Mouse (Mus musculus): ENCODE data around the gene H2-M10.2.
"Not testable (repeated sequence)": the region's sequence is repeated elsewhere in the genome, so short reads cannot be mapped to it uniquely, and the experiment has no call there.

The H2-M10.2 gene

GRCm38 (mm10) chr17:36252250-36252876, 33.9 kb downstream of the H2-M10.2 start:
- no peak for DNase-seq (ENCODE audit: low spot score in 2 of 2)

- DNase-seq (ENCODE audit: low spot score in 2 of 2): no peak
Measured at GRCm38 (mm10) chr17:36248886-36249285, 37.4 kb downstream of the H2-M10.2 start.

GRCm38 (mm10) chr17:36245741-36246140, 40.5 kb downstream of the H2-M10.2 start:
- DNase-seq (ENCODE audit: low spot score in 2 of 2): no peak

- DNase-seq (ENCODE audit: low spot score in 2 of 2): no peak
Measured at GRCm38 (mm10) chr17:36244031-36244430, 42.3 kb downstream of the H2-M10.2 start.

- DNase-seq (ENCODE audit: low spot score in 2 of 2): no peak
Measured at GRCm38 (mm10) chr17:36240637-36241213, 45.6 kb downstream of the H2-M10.2 start.

GRCm38 (mm10) chr17:36237321-36237921, 48.9 kb downstream of the H2-M10.2 start:
- no peak for DNase-seq (ENCODE audit: low spot score in 2 of 2)

GRCm38 (mm10) chr17:36235300-36235699, 51.0 kb downstream of the H2-M10.2 start:
- DNase-seq (ENCODE audit: low spot score in 2 of 2): not testable (repeated sequence)
